Comparison of ENCODE assay signal across 15 mouse cellular contexts in the genomic region with DNA sequence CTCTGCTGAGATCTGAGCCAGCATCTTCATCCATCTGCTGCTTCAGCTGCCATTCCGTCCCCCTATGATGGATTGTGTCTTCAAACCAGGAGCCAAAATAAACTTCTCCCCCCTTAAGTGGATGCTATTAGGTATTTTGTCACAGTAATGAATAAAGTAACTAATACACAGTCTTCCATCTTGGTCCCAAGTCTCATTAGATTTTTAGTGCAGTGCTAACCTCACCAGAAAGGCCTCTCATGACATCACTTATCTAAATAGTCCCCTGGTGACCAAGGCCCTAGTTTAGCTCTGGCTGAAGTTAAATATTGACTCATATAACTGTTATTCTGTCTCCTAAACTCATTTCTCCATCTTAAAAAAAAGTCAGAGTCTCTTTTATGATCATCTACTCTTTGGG.
"Had no signal": no experiment of that assay in that cellular context is flagged by ENCODE, and none has a peak within 500 bp of the region (broad histone marks: within the 10 kb centered on the region; RNA-seq: fewer than 3 reads in every experiment).

No protein-coding gene starts in this region.

- H3K27me3 ChIP-seq: midbrain, embryonic 12.5 days; neural tube, embryonic 13.5 days had no signal

- H3K4me1 ChIP-seq: midbrain, embryonic 10.5 days; midbrain, embryonic 12.5 days; neural tube, embryonic 13.5 days had no signal

- H3K36me3 ChIP-seq: midbrain, embryonic 10.5 days; midbrain, embryonic 12.5 days; neural tube, embryonic 13.5 days had no signal

- H3K4me3 ChIP-seq: midbrain, embryonic 10.5 days; midbrain, embryonic 12.5 days; myocyte; neural tube, embryonic 13.5 days had no signal

- H3K4me2 ChIP-seq: lung, embryonic 14.5 days; midbrain, embryonic 12.5 days; neural tube, embryonic 13.5 days had no signal

- H3K9ac ChIP-seq: lung, embryonic 14.5 days; midbrain, embryonic 12.5 days; neural tube, embryonic 13.5 days had no signal

- DNase-seq: lung, adult 18-20 months; lung, embryonic 14.5 days; lung, postnatal 10 days; lung, postnatal 4 days; midbrain, embryonic 14.5 days; right cerebral cortex, postnatal 14 days; spleen, adult 18-20 months; thymus, adult 18-20 months; thymus, postnatal 14 days; thymus, postnatal 36 days had no signal

- H3K27ac ChIP-seq: midbrain, embryonic 10.5 days; midbrain, embryonic 12.5 days; neural tube, embryonic 13.5 days had no signal

- ATAC-seq: midbrain, embryonic 16.5 days had no signal

- H3K9me3 ChIP-seq: midbrain, embryonic 10.5 days; midbrain, embryonic 12.5 days; neural tube, embryonic 13.5 days had no signal
